Mouse (Mus musculus): ENCODE data around the gene Gzmm. TPM values are rescaled to one million over a fixed set of nuclear protein-coding genes. Genes with fewer than 3 reads are reported as not detected.

Gzmm gene
- not detected for polyA plus RNA-seq (2014; fragmentation: Illumina TruSeq; extraction: RNeasy Lipid Tissue Mini Kit (QIAGEN cat#74804); ENCODE audit: low read depth, low replicate concordance)

DNA sequence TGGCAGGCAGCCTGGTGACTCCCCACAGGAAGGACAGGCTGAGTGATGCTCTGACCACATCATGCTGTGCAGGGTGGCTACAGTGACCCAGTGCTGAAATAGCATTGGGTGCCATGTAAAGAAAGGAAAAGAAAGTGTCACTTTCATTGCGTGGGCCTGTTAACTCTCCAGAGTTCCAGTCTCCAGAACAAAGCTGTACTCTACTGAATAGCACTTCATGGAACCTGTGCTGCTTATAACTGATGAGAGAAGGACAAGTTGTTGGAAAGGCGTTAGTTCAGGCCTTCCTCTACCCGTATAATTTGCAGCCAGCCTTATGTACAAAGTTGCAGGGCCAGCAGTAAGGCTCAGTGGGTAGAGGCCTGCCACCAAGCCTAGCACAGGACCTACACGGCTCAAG lies at the start of gene Gzmm:
Gene Gzmm, plus strand, starts transcription at position 301 of the 400 bp plus-strand sequence.

GRCm38 (mm10) chr10:79645711-79646110 lies 43.1 kb upstream of the Gzmm start, which contains the start of gene Odf3l2:
Gene Odf3l2, minus strand, starts transcription at chr10:79645738.

GRCm38 (mm10) chr10:79664131-79664665 lies 24.6 kb upstream of the Gzmm start, which contains the start of gene Madcam1:
Gene Madcam1, plus strand, starts transcription at chr10:79664559.

GRCm38 (mm10) chr10:79668771-79669575 lies 19.8 kb upstream of the Gzmm start, which contains the start of gene Tpgs1:
Gene Tpgs1, plus strand, starts transcription at chr10:79669369.

GRCm38 (mm10) chr10:79681591-79682245 lies 7.1 kb upstream of the Gzmm start, which contains the start of gene Cdc34:
Gene Cdc34, plus strand, starts transcription at chr10:79682195.

DNA sequence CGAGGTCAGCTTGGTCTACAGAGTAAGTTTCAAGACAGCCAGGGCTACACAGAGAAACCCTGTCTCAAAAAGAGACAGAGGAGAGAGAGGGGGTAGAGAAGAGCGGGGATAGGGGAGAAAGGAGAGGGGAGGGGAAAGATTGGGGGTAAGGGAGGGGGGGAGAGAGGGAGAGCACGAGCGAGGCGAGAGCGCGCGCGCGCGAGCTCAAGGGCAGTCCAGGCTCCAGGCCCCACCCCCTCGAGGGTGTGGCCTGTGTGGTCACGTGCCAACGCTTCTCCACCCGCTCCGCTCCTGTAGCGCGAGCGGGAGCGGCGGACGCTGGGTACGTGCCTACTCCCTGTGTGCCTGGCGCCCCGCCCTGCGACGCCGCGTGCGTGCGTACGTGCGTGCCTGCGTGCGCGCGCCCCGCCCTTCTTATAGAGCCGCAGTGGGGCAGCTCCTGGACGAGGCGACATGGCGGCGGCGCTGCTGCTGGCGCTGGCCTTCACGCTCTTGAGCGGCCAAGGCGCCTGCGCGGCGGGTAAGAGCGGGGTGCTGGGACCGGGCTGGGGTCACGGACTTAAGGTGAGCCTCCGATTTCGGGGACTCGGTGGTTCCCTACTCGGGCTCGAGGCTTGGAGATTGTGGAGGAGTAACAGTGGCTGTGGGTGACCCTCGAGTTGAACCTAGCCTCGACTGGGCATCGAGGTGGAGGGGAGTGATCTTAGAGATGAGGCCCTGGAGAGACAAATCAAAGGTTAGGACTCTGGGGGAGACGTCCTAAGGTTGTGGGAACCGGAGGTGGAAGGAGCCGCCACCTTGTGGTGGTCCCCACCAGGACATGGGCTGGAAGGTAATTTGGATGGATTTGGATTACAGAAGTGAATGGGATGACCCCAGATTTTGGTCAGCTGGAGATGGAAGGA lies 15.5 kb downstream of the Gzmm start, which contains the start of gene Bsg:
Gene Bsg, plus strand, starts transcription at position 427 of the 905 bp plus-strand sequence.

GRCm38 (mm10) chr10:79716254-79716987 lies 27.6 kb downstream of the Gzmm start, which contains the start of gene Hcn2:
Gene Hcn2, plus strand, starts transcription at chr10:79716634.

Other genes starting within 250 kb of the Gzmm start
- gene Vmn2r83, start 220.3 kb upstream of the Gzmm start, polyA plus RNA-seq (2014; fragmentation: Illumina TruSeq; extraction: RNeasy Lipid Tissue Mini Kit (QIAGEN cat#74804); ENCODE audit: low read depth, low replicate concordance) = not detected
- gene Plpp2, start 155.2 kb upstream of the Gzmm start, polyA plus RNA-seq (2014; fragmentation: Illumina TruSeq; extraction: RNeasy Lipid Tissue Mini Kit (QIAGEN cat#74804); ENCODE audit: low read depth, low replicate concordance) = 9.2 TPM
- gene Mier2, start 133.8 kb upstream of the Gzmm start, polyA plus RNA-seq (2014; fragmentation: Illumina TruSeq; extraction: RNeasy Lipid Tissue Mini Kit (QIAGEN cat#74804); ENCODE audit: low read depth, low replicate concordance) = not detected
- gene Theg, start 101.7 kb upstream of the Gzmm start, polyA plus RNA-seq (2014; fragmentation: Illumina TruSeq; extraction: RNeasy Lipid Tissue Mini Kit (QIAGEN cat#74804); ENCODE audit: low read depth, low replicate concordance) = not detected
- 0.16 TPM for gene C2cd4c, start 75.0 kb upstream of the Gzmm start, polyA plus RNA-seq (2014; fragmentation: Illumina TruSeq; extraction: RNeasy Lipid Tissue Mini Kit (QIAGEN cat#74804); ENCODE audit: low read depth, low replicate concordance)
- gene Shc2, start 51.1 kb upstream of the Gzmm start, polyA plus RNA-seq (2014; fragmentation: Illumina TruSeq; extraction: RNeasy Lipid Tissue Mini Kit (QIAGEN cat#74804); ENCODE audit: low read depth, low replicate concordance) = 1.5 TPM
- gene Odf3l2, start 43.3 kb upstream of the Gzmm start, polyA plus RNA-seq (2014; fragmentation: Illumina TruSeq; extraction: RNeasy Lipid Tissue Mini Kit (QIAGEN cat#74804); ENCODE audit: low read depth, low replicate concordance) = not detected
- gene Madcam1, start 24.5 kb upstream of the Gzmm start, polyA plus RNA-seq (2014; fragmentation: Illumina TruSeq; extraction: RNeasy Lipid Tissue Mini Kit (QIAGEN cat#74804); ENCODE audit: low read depth, low replicate concordance) = not detected
- not detected for gene Tpgs1, start 19.7 kb upstream of the Gzmm start, polyA plus RNA-seq (2014; fragmentation: Illumina TruSeq; extraction: RNeasy Lipid Tissue Mini Kit (QIAGEN cat#74804); ENCODE audit: low read depth, low replicate concordance)
- not detected for gene Cdc34, start 6.8 kb upstream of the Gzmm start, polyA plus RNA-seq (2014; fragmentation: Illumina TruSeq; extraction: RNeasy Lipid Tissue Mini Kit (QIAGEN cat#74804); ENCODE audit: low read depth, low replicate concordance)
- 376 TPM for gene Bsg, start 15.5 kb downstream of the Gzmm start, polyA plus RNA-seq (2014; fragmentation: Illumina TruSeq; extraction: RNeasy Lipid Tissue Mini Kit (QIAGEN cat#74804); ENCODE audit: low read depth, low replicate concordance)
- gene Hcn2, start 27.6 kb downstream of the Gzmm start, polyA plus RNA-seq (2014; fragmentation: Illumina TruSeq; extraction: RNeasy Lipid Tissue Mini Kit (QIAGEN cat#74804); ENCODE audit: low read depth, low replicate concordance) = 0.22 TPM
- 0.82 TPM for gene Polrmt, start 57.6 kb downstream of the Gzmm start, polyA plus RNA-seq (2014; fragmentation: Illumina TruSeq; extraction: RNeasy Lipid Tissue Mini Kit (QIAGEN cat#74804); ENCODE audit: low read depth, low replicate concordance)
- gene Fgf22, start 66.1 kb downstream of the Gzmm start, polyA plus RNA-seq (2014; fragmentation: Illumina TruSeq; extraction: RNeasy Lipid Tissue Mini Kit (QIAGEN cat#74804); ENCODE audit: low read depth, low replicate concordance) = not detected
- 0.73 TPM for gene Rnf126, start 77.9 kb downstream of the Gzmm start, polyA plus RNA-seq (2014; fragmentation: Illumina TruSeq; extraction: RNeasy Lipid Tissue Mini Kit (QIAGEN cat#74804); ENCODE audit: low read depth, low replicate concordance)
- 2.5 TPM for gene Fstl3, start 88.3 kb downstream of the Gzmm start, polyA plus RNA-seq (2014; fragmentation: Illumina TruSeq; extraction: RNeasy Lipid Tissue Mini Kit (QIAGEN cat#74804); ENCODE audit: low read depth, low replicate concordance)
- not detected for gene Prss57, start 101.9 kb downstream of the Gzmm start, polyA plus RNA-seq (2014; fragmentation: Illumina TruSeq; extraction: RNeasy Lipid Tissue Mini Kit (QIAGEN cat#74804); ENCODE audit: low read depth, low replicate concordance)
- 0.69 TPM for gene Palm, start 104.6 kb downstream of the Gzmm start, polyA plus RNA-seq (2014; fragmentation: Illumina TruSeq; extraction: RNeasy Lipid Tissue Mini Kit (QIAGEN cat#74804); ENCODE audit: low read depth, low replicate concordance)
- gene Misp, start 132.0 kb downstream of the Gzmm start, polyA plus RNA-seq (2014; fragmentation: Illumina TruSeq; extraction: RNeasy Lipid Tissue Mini Kit (QIAGEN cat#74804); ENCODE audit: low read depth, low replicate concordance) = 12.8 TPM
- 91.3 TPM for gene Ptbp1, start 165.4 kb downstream of the Gzmm start, polyA plus RNA-seq (2014; fragmentation: Illumina TruSeq; extraction: RNeasy Lipid Tissue Mini Kit (QIAGEN cat#74804); ENCODE audit: low read depth, low replicate concordance)
- not detected for gene Prtn3, start 185.5 kb downstream of the Gzmm start, polyA plus RNA-seq (2014; fragmentation: Illumina TruSeq; extraction: RNeasy Lipid Tissue Mini Kit (QIAGEN cat#74804); ENCODE audit: low read depth, low replicate concordance)
- gene Plppr3, start 185.6 kb downstream of the Gzmm start, polyA plus RNA-seq (2014; fragmentation: Illumina TruSeq; extraction: RNeasy Lipid Tissue Mini Kit (QIAGEN cat#74804); ENCODE audit: low read depth, low replicate concordance) = not detected
- not detected for gene Elane, start 197.2 kb downstream of the Gzmm start, polyA plus RNA-seq (2014; fragmentation: Illumina TruSeq; extraction: RNeasy Lipid Tissue Mini Kit (QIAGEN cat#74804); ENCODE audit: low read depth, low replicate concordance)
- gene Cfd, start 201.8 kb downstream of the Gzmm start, polyA plus RNA-seq (2014; fragmentation: Illumina TruSeq; extraction: RNeasy Lipid Tissue Mini Kit (QIAGEN cat#74804); ENCODE audit: low read depth, low replicate concordance) = 0.88 TPM
- gene Med16, start 219.9 kb downstream of the Gzmm start, polyA plus RNA-seq (2014; fragmentation: Illumina TruSeq; extraction: RNeasy Lipid Tissue Mini Kit (QIAGEN cat#74804); ENCODE audit: low read depth, low replicate concordance) = 0.19 TPM
- not detected for gene Gm26602, start 221.8 kb downstream of the Gzmm start, polyA plus RNA-seq (2014; fragmentation: Illumina TruSeq; extraction: RNeasy Lipid Tissue Mini Kit (QIAGEN cat#74804); ENCODE audit: low read depth, low replicate concordance)
- gene Kiss1r, start 228.0 kb downstream of the Gzmm start, polyA plus RNA-seq (2014; fragmentation: Illumina TruSeq; extraction: RNeasy Lipid Tissue Mini Kit (QIAGEN cat#74804); ENCODE audit: low read depth, low replicate concordance) = 0.35 TPM
- 21.3 TPM for gene R3hdm4, start 232.2 kb downstream of the Gzmm start, polyA plus RNA-seq (2014; fragmentation: Illumina TruSeq; extraction: RNeasy Lipid Tissue Mini Kit (QIAGEN cat#74804); ENCODE audit: low read depth, low replicate concordance)
- 2.5 TPM for gene Arid3a, start 238.0 kb downstream of the Gzmm start, polyA plus RNA-seq (2014; fragmentation: Illumina TruSeq; extraction: RNeasy Lipid Tissue Mini Kit (QIAGEN cat#74804); ENCODE audit: low read depth, low replicate concordance)